Mouse (Mus musculus): Measurements from ENCODE around the gene Hist1h2ah. TPM values are rescaled to one million over a fixed set of nuclear protein-coding genes. Genes with fewer than 3 reads are reported as not detected.
A peak's percentile ranks its signal among the peaks of the same experiment; 100 is the strongest.

The Hist1h2ah gene
- polyA plus RNA-seq, 1 experiment from 2014 or later: 4.8 TPM

- ATAC-seq (peak; percentile 11), DNase-seq (ENCODE audit: low spot score) (peak; percentile 44)
- Histone ChIP-seq H3K9me3 (replicated peaks; ENCODE audit: control insufficient read depth, low read length) (no peaks in the 10 kb centered on the region), H3K9ac (ENCODE audit: low read length) (peak overlapping the region; percentile 62), H3K4me2 (ENCODE audit: low read length) (peak overlapping the region; percentile 72), H3K36me3 (ENCODE audit: control insufficient read depth, insufficient read depth, low read length) (no peaks in the 10 kb centered on the region), H3K27ac (ENCODE audit: low read depth, low read length) (peak overlapping the region; percentile 86), H3K27me3 (replicated peaks; ENCODE audit: control insufficient read depth, insufficient read depth, low read length) (no peaks in the 10 kb centered on the region), H3K4me3 (ENCODE audit: low read depth, low read length) (peak overlapping the region; percentile 38), H3K4me1 (ENCODE audit: control insufficient read depth, insufficient read depth, low read length) (peaks cover 24% of the 10 kb centered on the region)
- WGBS: under 1% methylated on average over 22 of the region's 24 CpGs
Measured at GRCm38 (mm10) chr13:22040464-22041141, 5.2 kb upstream of the Hist1h2ah start.

- peak overlapping the region; percentile 62 for H3K9ac ChIP-seq (ENCODE audit: low read length)
- no peaks in the 10 kb centered on the region for H3K27me3 ChIP-seq (replicated peaks; ENCODE audit: control insufficient read depth, insufficient read depth, low read length)
- H3K9me3 ChIP-seq (replicated peaks; ENCODE audit: control insufficient read depth, low read length): no peaks in the 10 kb centered on the region
- peak overlapping the region; percentile 38 for H3K4me3 ChIP-seq (ENCODE audit: low read depth, low read length)
- DNase-seq (ENCODE audit: low spot score) (no peak), ATAC-seq (no peak)
- H3K4me2 ChIP-seq (ENCODE audit: low read length): peak overlapping the region; percentile 72
- WGBS: 4% methylated on average over 2 of the region's 2 CpGs
- H3K4me1 ChIP-seq (ENCODE audit: control insufficient read depth, insufficient read depth, low read length): peaks cover 24% of the 10 kb centered on the region
- no peaks in the 10 kb centered on the region for H3K36me3 ChIP-seq (ENCODE audit: control insufficient read depth, insufficient read depth, low read length)
- H3K27ac ChIP-seq (ENCODE audit: low read depth, low read length): peak overlapping the region; percentile 86; the same call in 1 of the 2 replicates
Measured at GRCm38 (mm10) chr13:22039951-22040463, 4.6 kb upstream of the Hist1h2ah start.

- Histone ChIP-seq H3K4me3 (ENCODE audit: low read depth, low read length) (no peak overlapping the region), H3K9ac (ENCODE audit: low read length) (no peak overlapping the region), H3K36me3 (ENCODE audit: control insufficient read depth, insufficient read depth, low read length) (no peaks in the 10 kb centered on the region), H3K27me3 (replicated peaks; ENCODE audit: control insufficient read depth, insufficient read depth, low read length) (no peaks in the 10 kb centered on the region), H3K4me2 (ENCODE audit: low read length) (peak overlapping the region; percentile 72; the same call in 1 of the 2 replicates), H3K9me3 (replicated peaks; ENCODE audit: control insufficient read depth, low read length) (no peaks in the 10 kb centered on the region), H3K4me1 (ENCODE audit: control insufficient read depth, insufficient read depth, low read length) (peaks cover 26% of the 10 kb centered on the region), H3K27ac (ENCODE audit: low read depth, low read length) (no peak overlapping the region)
- DNase-seq (ENCODE audit: low spot score) (no peak), ATAC-seq (no peak)
- WGBS: 54% methylated on average over 5 of the region's 5 CpGs
Measured at GRCm38 (mm10) chr13:22039364-22039763, 4.0 kb upstream of the Hist1h2ah start.

- Histone ChIP-seq H3K36me3 (ENCODE audit: control insufficient read depth, insufficient read depth, low read length) (no peaks in the 10 kb centered on the region), H3K9me3 (replicated peaks; ENCODE audit: control insufficient read depth, low read length) (no peaks in the 10 kb centered on the region), H3K27me3 (replicated peaks; ENCODE audit: control insufficient read depth, insufficient read depth, low read length) (no peaks in the 10 kb centered on the region), H3K4me1 (ENCODE audit: control insufficient read depth, insufficient read depth, low read length) (peaks cover 21% of the 10 kb centered on the region), H3K4me3 (ENCODE audit: low read depth, low read length) (no peak overlapping the region), H3K9ac (ENCODE audit: low read length) (no peak overlapping the region), H3K27ac (ENCODE audit: low read depth, low read length) (no peak overlapping the region), H3K4me2 (ENCODE audit: low read length) (0 out of 2 replicates have a peak overlapping the region, but pooled peaks have one; percentile 64)
- ATAC-seq (no peak), DNase-seq (ENCODE audit: low spot score) (no peak)
- whole genome bisulfite sequencing: 69% methylated on average over 2 of the region's 2 CpGs
Measured at GRCm38 (mm10) chr13:22037415-22037814, 2.0 kb upstream of the Hist1h2ah start.

- WGBS: 50% methylated on average over 3 of the region's 3 CpGs
- DNase-seq (ENCODE audit: low spot score) (no peak), ATAC-seq (no peak)
- peak overlapping the region; percentile 88 for H3K27ac ChIP-seq (ENCODE audit: low read depth, low read length)
- no peaks in the 10 kb centered on the region for H3K9me3 ChIP-seq (replicated peaks; ENCODE audit: control insufficient read depth, low read length)
- H3K9ac ChIP-seq (ENCODE audit: low read length): peak overlapping the region; percentile 66
- no peaks in the 10 kb centered on the region for H3K27me3 ChIP-seq (replicated peaks; ENCODE audit: control insufficient read depth, insufficient read depth, low read length)
- H3K4me2 ChIP-seq (ENCODE audit: low read length): peak overlapping the region; percentile 64
- H3K4me3 ChIP-seq (ENCODE audit: low read depth, low read length): peak overlapping the region; percentile 35
- peaks cover 18% of the 10 kb centered on the region for H3K4me1 ChIP-seq (ENCODE audit: control insufficient read depth, insufficient read depth, low read length)
- H3K36me3 ChIP-seq (ENCODE audit: control insufficient read depth, insufficient read depth, low read length): no peaks in the 10 kb centered on the region
Measured at GRCm38 (mm10) chr13:22036986-22037385, 1.6 kb upstream of the Hist1h2ah start.

GRCm38 (mm10) chr13:22036149-22036956 is 985 bp upstream of the Hist1h2ah start:
- Histone ChIP-seq H3K27me3 (replicated peaks; ENCODE audit: control insufficient read depth, insufficient read depth, low read length) (no peaks in the 10 kb centered on the region), H3K4me1 (ENCODE audit: control insufficient read depth, insufficient read depth, low read length) (peaks cover 16% of the 10 kb centered on the region), H3K9ac (ENCODE audit: low read length) (peak overlapping the region; percentile 66), H3K27ac (ENCODE audit: low read depth, low read length) (peak overlapping the region; percentile 88), H3K4me2 (ENCODE audit: low read length) (peak overlapping the region; percentile 64), H3K9me3 (replicated peaks; ENCODE audit: control insufficient read depth, low read length) (no peaks in the 10 kb centered on the region), H3K4me3 (ENCODE audit: low read depth, low read length) (peak overlapping the region; percentile 35), H3K36me3 (ENCODE audit: control insufficient read depth, insufficient read depth, low read length) (no peaks in the 10 kb centered on the region)
- ATAC-seq: peak; percentile 1; the same call in 1 of the 2 replicates
- WGBS: 1% methylated on average over 18 of the region's 23 CpGs
- DNase-seq (ENCODE audit: low spot score): no peak

- H3K27me3 ChIP-seq (replicated peaks; ENCODE audit: control insufficient read depth, insufficient read depth, low read length): no peaks in the 10 kb centered on the region
- no peaks in the 10 kb centered on the region for H3K9me3 ChIP-seq (replicated peaks; ENCODE audit: control insufficient read depth, low read length)
- H3K4me1 ChIP-seq (ENCODE audit: control insufficient read depth, insufficient read depth, low read length): peaks cover 8% of the 10 kb centered on the region
- under 1% methylated on average over 12 of the region's 14 CpGs for WGBS
- DNase-seq (ENCODE audit: low spot score) (no peak), ATAC-seq (no peak)
- peak overlapping the region; percentile 85 for H3K27ac ChIP-seq (ENCODE audit: low read depth, low read length)
- peak overlapping the region; percentile 35 for H3K4me3 ChIP-seq (ENCODE audit: low read depth, low read length)
- H3K9ac ChIP-seq (ENCODE audit: low read length): peak overlapping the region; percentile 58
- no peaks in the 10 kb centered on the region for H3K36me3 ChIP-seq (ENCODE audit: control insufficient read depth, insufficient read depth, low read length)
- H3K4me2 ChIP-seq (ENCODE audit: low read length): peak overlapping the region; percentile 64
Measured at GRCm38 (mm10) chr13:22034443-22035266, 713 bp downstream of the Hist1h2ah start.

- H3K27ac ChIP-seq (ENCODE audit: low read depth, low read length): no peak overlapping the region; the same call in 1 of the 2 replicates
- ATAC-seq (no peak), DNase-seq (ENCODE audit: low spot score) (no peak)
- H3K4me1 ChIP-seq (ENCODE audit: control insufficient read depth, insufficient read depth, low read length): peaks cover 8% of the 10 kb centered on the region
- H3K4me2 ChIP-seq (ENCODE audit: low read length): peak overlapping the region; percentile 64
- no peaks in the 10 kb centered on the region for H3K27me3 ChIP-seq (replicated peaks; ENCODE audit: control insufficient read depth, insufficient read depth, low read length)
- H3K9me3 ChIP-seq (replicated peaks; ENCODE audit: control insufficient read depth, low read length): no peaks in the 10 kb centered on the region
- 51% methylated on average over 5 of the region's 5 CpGs for WGBS
- peak overlapping the region; percentile 58 for H3K9ac ChIP-seq (ENCODE audit: low read length)
- no peaks in the 10 kb centered on the region for H3K36me3 ChIP-seq (ENCODE audit: control insufficient read depth, insufficient read depth, low read length)
- H3K4me3 ChIP-seq (ENCODE audit: low read depth, low read length): peak overlapping the region; percentile 35
Measured at GRCm38 (mm10) chr13:22033741-22034442, 1.5 kb downstream of the Hist1h2ah start.

Data from forebrain, embryonic 14.5 days (tissue).